ENCODE assay signal across 23 mouse cellular contexts in genomic region chr1:136328640-136329039, GRCm38 (mm10). TPM values are rescaled to one million over a fixed set of nuclear protein-coding genes. Genes with fewer than 3 reads are reported as not detected.
A peak's percentile ranks its signal among the peaks of the same experiment; 100 is the strongest.
DNase-seq lines count a peak whose midpoint lies in the region; ATAC-seq and TF ChIP-seq lines count a peak whose summit lies in the region.
"Had no signal": no experiment of that assay in that cellular context is flagged by ENCODE, and none has a peak within 500 bp of the region (broad histone marks: within the 10 kb centered on the region; RNA-seq: fewer than 3 reads in every experiment).

No protein-coding gene starts in this region.

- H3K9me3 ChIP-seq in limb, embryonic 12.5 days, result no peaks in the 10 kb centered on the region
- H3K9me3 ChIP-seq in midbrain, embryonic 11.5 days (ENCODE audit: control insufficient read depth, low read length), result no peaks in the 10 kb centered on the region
- H3K9me3 ChIP-seq: forebrain, embryonic 12.5 days; heart, embryonic 12.5 days; hindbrain, embryonic 13.5 days; midbrain, embryonic 13.5 days had no signal

- 0 out of 2 replicates have a peak overlapping the region, but pooled peaks have one; percentile 18 for H3K27ac ChIP-seq in layer of hippocampus, adult 2 months
- H3K27ac ChIP-seq in embryonic fibroblast, embryonic 13.5 days (ENCODE audit: insufficient read depth, low read length), result peak overlapping the region; percentile 76
- 0 out of 2 replicates have a peak overlapping the region, but pooled peaks have one; percentile 32 for H3K27ac ChIP-seq in limb, embryonic 12.5 days
- no peak overlapping the region for H3K27ac ChIP-seq in midbrain, embryonic 11.5 days (ENCODE audit: low read depth, low read length)
- H3K27ac ChIP-seq: forebrain, embryonic 12.5 days; hindbrain, embryonic 13.5 days; kidney, postnatal 0 days; liver, embryonic 14.5 days; midbrain, embryonic 13.5 days had no signal

- H3K9ac ChIP-seq in limb, embryonic 12.5 days (replicated peaks), result no peak overlapping the region
- no peak overlapping the region for H3K9ac ChIP-seq in midbrain, embryonic 11.5 days (ENCODE audit: low read length)
- H3K9ac ChIP-seq: forebrain, embryonic 12.5 days; heart, embryonic 12.5 days; hindbrain, embryonic 13.5 days; liver, embryonic 14.5 days; lung, embryonic 14.5 days; midbrain, embryonic 13.5 days had no signal

- H3K4me2 ChIP-seq in limb, embryonic 12.5 days, result no peak overlapping the region
- H3K4me2 ChIP-seq in midbrain, embryonic 11.5 days, result no peak overlapping the region
- H3K4me2 ChIP-seq: forebrain, embryonic 12.5 days; heart, embryonic 12.5 days; hindbrain, embryonic 13.5 days; lung, embryonic 14.5 days; midbrain, embryonic 13.5 days had no signal

- ATAC-seq in limb, embryonic 12.5 days (ENCODE audit: insufficient number of reproducible peaks, insufficient read depth, low FRiP score, low TSS enrichment, low read depth), result 0 out of 2 replicates have a peak, but pooled peaks have one; percentile 37
- ATAC-seq in midbrain, embryonic 11.5 days (ENCODE audit: low FRiP score), result no peak
- ATAC-seq: midbrain, embryonic 13.5 days; Patski had no signal

- no peak overlapping the region for H3K4me3 ChIP-seq in layer of hippocampus, adult 2 months
- no peak overlapping the region for H3K4me3 ChIP-seq in embryonic fibroblast, embryonic 13.5 days (ENCODE audit: insufficient read depth, low read length)
- H3K4me3 ChIP-seq in limb, embryonic 12.5 days (replicated peaks), result no peak overlapping the region
- no peak overlapping the region for H3K4me3 ChIP-seq in midbrain, embryonic 11.5 days (ENCODE audit: low read depth, low read length)
- H3K4me3 ChIP-seq: forebrain, embryonic 12.5 days; heart, embryonic 12.5 days; hindbrain, embryonic 13.5 days; midbrain, embryonic 13.5 days had no signal

- H3K27me3 ChIP-seq in limb, embryonic 12.5 days, result no peaks in the 10 kb centered on the region
- no peaks in the 10 kb centered on the region for H3K27me3 ChIP-seq in midbrain, embryonic 11.5 days (ENCODE audit: control insufficient read depth, insufficient read depth, low read length)
- H3K27me3 ChIP-seq: forebrain, embryonic 12.5 days; heart, embryonic 12.5 days; hindbrain, embryonic 13.5 days; midbrain, embryonic 13.5 days; Patski had no signal

- 21% methylated on average over 2 of the region's 2 CpGs for WGBS in limb, embryonic 12.5 days
- 90% methylated on average over 2 of the region's 2 CpGs for WGBS in midbrain, embryonic 11.5 days

- TF ChIP-seq CTCF in layer of hippocampus, adult 2 months (conservative IDR thresholded peaks at IDR 0.05), result no peak
- no peak for TF ChIP-seq CTCF in embryonic fibroblast, embryonic 13.5 days (IDR thresholded peaks at IDR 0.05; ENCODE audit: borderline replicate concordance, insufficient read depth, low read length)

- H3K4me1 ChIP-seq in embryonic fibroblast, embryonic 13.5 days (ENCODE audit: control insufficient read depth, insufficient read depth, low read length), result peaks cover 11% of the 10 kb centered on the region
- peaks cover 30% of the 10 kb centered on the region for H3K4me1 ChIP-seq in limb, embryonic 12.5 days (replicated peaks)
- H3K4me1 ChIP-seq in midbrain, embryonic 11.5 days (ENCODE audit: control insufficient read depth, insufficient read depth, low read length), result no peaks in the 10 kb centered on the region

- TF ChIP-seq POLR2A in embryonic fibroblast, embryonic 13.5 days (IDR thresholded peaks at IDR 0.05; ENCODE audit: low read depth, low read length), result no peak

- peaks cover 18% of the 10 kb centered on the region for H3K36me3 ChIP-seq in limb, embryonic 12.5 days
- peaks cover 5% of the 10 kb centered on the region; the same call in 1 of the 2 replicates for H3K36me3 ChIP-seq in midbrain, embryonic 11.5 days (ENCODE audit: control insufficient read depth, insufficient read depth, low read length)

- no peak for DNase-seq in layer of hippocampus, adult 2 months (ENCODE audit: low spot score in 2 of 2)
- DNase-seq in layer of hippocampus, adult 9-11 months, result no peak
- peak; percentile 69 for DNase-seq in embryo, embryonic 11 days
- DNase-seq in left cerebral cortex, adult 18-20 months (ENCODE audit: low spot score in 2 of 2), result no peak
- no peak for DNase-seq in retina, postnatal 1 day
- no peak for DNase-seq in midbrain, embryonic 11.5 days (ENCODE audit: low spot score, missing footprints)
- DNase-seq: adrenal gland, adult 8-10 months; cerebellum, adult 2 months; cerebellum, postnatal 36 days; gastrocnemius, postnatal 10 days; heart, adult 18-20 months; heart, postnatal 14 days; kidney, adult 11 months; lung, embryonic 14.5 days had no signal

RNA-seq across cellular contexts. Expression of gene Camsap2, which starts 17.3 kb away (rescaled TPM):
- total RNA-seq in layer of hippocampus, adult 2 months (2021), result 100 to 1,000 TPM; 132 to 141 TPM
- polyA plus RNA-seq in embryonic fibroblast, embryonic 13.5 days (2011; ENCODE audit: insufficient read length, low read depth, missing spikeins), result 38.4 and 40.0 TPM in 2 replicates
- 15.6 and 15.8 TPM in 2 replicates for polyA plus RNA-seq in limb, embryonic 12.5 days (2016; fragmentation: Nextera tagmentation; extraction: Ambion mirVana)
- 100 to 1,000 TPM; 131 to 133 TPM for total RNA-seq in left cerebral cortex, adult 18-20 months (2021)
- polyA plus RNA-seq in midbrain, embryonic 11.5 days (2014; fragmentation: Nextera tagmentation; extraction: Ambion mirVana), result 32.7 and 35.3 TPM in 2 replicates
